Mouse (Mus musculus) CD8-positive naive resting alpha-beta T cell, adult 2 months (primary cell): Measurements from ENCODE around the gene Pip5k1a.
"Not testable (repeated sequence)": the region's sequence is repeated elsewhere in the genome, so short reads cannot be mapped to it uniquely, and the experiment has no call there.

Experiments used
- DNase-seq, 2 experiments: peaks; one replicate each; pipeline ENCODE4 v3.0.0; 2022; ENCODE audit warnings: low read depth in 2 of 2, low spot score in 2 of 2

The Pip5k1a gene

DNA sequence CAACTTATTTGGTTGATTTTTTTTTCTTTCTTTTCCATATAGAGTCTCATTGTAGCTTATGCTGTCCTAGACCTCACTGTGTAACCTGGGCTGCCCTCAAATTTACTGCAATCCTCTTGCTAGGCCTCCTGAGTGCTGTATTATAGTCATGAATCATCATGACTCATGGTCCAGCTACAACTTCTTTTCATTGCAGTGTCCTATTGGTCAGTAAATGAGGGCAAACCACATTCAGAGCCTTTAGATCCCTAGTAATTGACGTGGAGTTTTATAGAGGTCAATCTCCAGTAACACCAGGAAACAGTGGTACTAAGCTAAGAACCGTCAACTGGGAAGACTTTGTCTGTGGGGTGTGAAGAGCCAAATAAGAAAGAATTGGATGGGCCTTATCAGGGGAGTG lies 11.0 kb upstream of the Pip5k1a start:
- no peak for DNase-seq

DNA sequence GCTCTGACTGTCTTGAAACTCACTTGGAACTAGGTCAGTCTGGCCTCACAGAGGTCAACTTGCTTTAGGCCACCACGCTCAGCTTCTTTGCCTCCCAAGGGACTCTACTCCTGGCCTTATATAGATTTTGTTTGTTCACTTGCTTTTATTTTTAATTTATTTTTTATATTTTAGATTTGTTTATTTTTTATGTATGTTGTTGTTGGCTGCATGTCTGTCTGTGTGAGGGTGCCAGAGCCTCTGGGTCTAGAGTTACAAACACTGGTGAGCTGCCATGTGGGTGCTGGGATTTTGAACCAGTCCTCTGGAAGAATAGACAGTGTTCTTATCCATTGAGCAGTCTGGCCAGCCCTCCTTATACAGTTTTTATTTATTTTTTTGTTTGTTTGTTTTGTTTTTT lies 6.0 kb upstream of the Pip5k1a start:
- no peak for DNase-seq

DNA sequence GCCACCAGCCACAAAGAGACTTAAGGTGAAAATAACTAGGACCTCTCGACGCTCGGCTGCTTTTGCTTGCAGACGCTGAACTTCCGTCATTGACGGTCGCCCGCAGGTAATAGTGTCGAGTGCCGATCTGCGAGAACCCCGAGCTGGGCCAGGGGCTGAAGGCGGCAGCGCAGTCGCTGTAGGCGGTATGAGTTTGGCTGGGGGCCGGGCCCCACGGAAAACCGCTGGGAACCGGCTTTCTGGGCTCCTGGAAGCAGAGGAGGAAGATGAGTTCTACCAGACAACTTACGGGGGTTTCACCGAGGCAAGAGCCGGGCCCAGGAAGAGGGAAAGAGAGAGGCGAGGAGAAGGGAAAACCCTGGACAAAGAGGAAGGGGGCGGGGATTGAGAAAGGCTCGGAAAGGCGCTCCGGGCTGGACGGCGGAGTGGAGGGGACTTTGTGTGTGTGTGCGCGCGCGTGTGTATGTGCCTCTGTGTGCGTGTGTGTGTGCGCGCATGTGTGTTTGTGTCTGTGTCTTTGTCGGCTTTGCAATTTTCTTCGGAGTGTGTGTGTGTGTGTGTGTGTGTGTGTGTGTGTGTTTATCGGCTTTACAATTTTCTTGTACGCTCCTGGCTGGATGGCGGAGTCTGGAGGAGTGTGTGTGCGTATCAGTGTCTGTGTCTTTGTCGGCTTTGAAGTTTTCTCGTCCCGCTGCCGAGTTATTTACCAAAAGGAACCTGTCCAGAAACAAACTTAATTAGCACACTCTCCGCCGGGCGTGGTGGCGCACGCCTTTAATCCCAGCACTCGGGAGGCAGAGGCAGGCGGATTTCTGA lies 4.4 kb upstream of the Pip5k1a start, which contains the start of gene Vps72:
Gene Vps72, plus strand, starts transcription at position 112 of the 816 bp plus-strand sequence.
- DNase-seq: peak; percentile 82 to 87

DNA sequence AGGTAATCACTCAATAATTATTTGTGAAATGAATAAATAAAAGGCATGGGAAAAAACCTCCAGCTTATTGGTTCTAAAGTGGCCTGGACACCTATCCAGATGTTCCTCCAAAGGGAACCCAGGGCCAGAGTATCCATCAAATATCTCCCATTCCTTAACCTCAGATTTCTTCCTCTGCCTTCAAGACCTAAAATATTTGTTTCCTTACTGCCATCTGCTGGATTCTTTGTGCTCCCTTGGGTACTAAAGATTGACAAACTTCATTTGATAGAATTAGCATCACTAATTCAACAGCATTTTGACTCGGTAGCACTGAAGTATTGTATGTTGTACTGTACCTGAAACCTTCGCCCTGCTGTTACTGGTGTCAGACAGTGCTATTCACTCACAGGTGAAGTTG lies 1.2 kb upstream of the Pip5k1a start:
- peak in 1 of 2 experiments; percentile 11 for DNase-seq

DNA sequence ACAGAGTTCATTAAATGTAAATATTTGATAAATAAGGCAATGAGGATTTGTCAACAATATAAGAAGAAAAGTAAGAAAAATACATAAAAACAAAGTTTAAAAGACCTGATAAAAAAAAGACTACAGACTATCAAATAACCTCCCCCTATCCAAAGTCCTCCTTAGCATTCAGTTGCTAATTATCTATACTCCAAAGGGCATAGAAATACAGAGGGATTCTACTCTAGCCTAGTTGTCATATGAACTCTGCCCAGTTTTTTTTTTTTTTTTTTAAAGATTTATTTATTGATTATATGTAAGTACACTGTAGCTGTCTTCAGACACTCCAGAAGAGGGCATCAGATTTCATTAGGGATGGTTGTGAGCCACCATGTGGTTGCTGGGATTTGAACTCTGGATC lies 578 bp upstream of the Pip5k1a start:
- DNase-seq: not testable (repeated sequence)

DNA sequence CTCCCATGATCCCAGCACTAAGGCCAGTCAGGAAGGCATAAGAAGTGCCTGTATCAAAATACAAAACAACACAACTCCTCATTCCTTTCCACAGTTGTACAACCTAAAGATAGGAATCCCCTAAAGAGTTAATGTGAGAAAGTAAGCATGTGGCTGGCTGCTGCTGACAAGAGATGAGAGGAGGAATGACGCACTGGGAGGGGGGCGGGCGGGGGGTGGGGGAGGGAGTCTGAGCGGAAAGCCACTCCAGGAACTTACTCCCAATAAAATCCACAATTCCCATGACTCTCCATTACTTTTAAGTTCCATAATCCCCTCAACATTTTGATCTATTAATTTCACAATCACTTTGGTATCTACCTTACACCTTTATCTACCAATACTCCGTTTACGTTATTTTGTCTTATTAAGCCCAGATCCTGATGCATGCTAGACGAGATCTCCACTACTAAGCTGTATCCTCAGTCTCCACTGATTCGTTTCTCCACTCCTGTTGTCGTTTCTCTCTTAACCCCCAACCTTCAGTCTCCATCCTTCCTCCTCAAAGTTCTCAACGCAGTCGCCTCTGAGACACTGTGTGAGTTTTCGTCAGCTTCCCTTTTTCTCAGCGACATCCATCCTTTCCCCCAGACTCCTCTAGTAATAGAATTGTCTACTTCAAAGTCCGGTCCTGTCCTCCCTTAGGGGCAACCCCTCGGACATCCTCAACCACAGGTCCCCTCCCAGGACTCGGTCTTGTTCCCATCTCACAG lies 968 bp downstream of the Pip5k1a start:
- DNase-seq: no peak

DNA sequence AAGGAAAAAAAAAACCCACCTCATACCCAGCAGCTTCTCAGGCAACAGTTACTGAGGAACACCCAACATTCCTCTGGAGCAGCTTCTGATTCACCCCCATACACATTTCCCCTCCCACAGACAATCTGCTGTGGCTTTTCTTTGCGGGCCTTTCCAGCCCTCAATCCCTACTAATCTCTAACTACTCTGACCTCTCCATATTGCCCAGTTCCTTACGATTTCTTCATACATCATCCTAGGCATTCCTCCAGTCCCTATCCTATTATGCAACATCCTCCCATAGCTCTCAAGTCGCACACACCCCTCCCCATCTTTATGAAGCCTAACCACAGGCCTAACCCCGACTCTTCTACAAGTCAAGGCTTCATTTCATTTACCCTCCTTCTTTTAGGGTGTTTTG lies 1.6 kb downstream of the Pip5k1a start:
- no peak for DNase-seq

DNA sequence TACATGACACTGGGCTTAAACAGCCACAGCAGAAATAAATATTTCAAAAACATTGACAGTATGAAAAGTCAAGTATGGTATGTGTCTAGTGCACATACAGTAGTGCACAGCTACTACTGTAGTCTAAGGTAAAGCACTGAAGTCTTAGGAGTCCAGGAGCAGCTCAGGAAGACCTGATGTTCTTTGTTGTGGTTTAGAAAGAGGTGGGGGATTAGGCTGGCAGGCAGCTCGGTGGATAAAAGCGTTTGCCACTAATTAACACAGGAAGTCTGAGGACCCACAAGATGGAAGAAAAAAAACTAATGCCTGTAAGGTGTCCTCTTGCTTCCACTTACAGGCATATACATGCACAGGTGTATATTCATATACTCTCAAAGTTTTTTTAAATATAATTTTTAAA lies 5.9 kb downstream of the Pip5k1a start:
- no peak for DNase-seq

DNA sequence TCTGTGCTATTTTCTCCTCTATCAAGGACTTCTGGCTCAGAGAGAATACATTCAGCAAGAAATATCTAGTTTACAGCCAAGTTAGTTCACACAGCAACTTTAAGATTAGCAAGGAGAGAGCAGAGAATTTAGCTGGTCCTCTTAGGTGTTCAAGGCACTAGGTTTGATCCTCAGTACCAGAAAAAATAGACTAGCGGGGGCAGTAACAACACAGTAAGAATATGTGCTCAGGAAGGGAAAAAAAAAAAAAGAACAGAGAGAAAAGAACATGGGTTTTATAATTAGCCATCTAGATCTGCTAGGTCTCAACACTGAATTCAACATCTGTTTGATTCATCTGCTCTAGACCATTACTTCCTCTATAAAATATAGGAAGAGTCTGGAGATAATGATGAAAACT lies 18.7 kb downstream of the Pip5k1a start:
- DNase-seq: no peak

DNA sequence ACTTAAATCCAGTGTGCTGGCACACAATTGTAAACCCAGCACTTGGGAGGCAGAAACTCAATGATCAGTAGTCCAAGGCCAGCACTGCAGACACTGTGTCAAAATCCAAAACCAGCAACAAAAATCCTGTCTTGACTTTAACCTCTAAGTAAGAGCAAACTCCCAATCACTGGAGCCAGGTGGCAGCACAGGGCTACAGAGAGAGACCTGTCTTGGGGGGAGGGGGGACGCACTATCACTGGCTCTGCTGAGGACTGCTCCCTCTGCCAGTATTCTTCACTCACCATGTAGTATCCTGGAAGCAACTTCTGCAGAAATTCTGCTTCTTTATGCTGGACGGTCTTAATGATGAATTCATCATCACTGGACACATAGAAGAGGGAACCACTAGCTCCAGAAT lies 35.1 kb downstream of the Pip5k1a start:
- no peak for DNase-seq

DNA sequence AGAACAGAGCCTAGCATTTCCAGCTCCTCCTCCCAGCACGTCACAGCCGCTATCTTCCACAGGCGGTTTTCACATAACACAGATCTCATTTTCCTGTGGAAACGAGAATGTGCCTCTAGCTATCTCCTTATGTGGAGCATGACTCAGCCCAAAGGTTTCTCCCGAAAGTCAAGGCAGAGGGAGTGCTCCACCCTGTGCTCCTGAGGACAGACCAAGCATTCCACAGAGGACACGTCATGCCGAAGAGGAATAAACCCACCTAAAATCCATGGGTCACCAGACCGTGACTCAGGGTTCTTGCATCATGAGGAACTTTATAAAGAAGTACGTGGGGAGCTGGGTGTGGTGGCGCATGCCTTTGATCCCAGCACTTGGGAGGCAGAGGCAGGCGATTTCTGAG lies 40.2 kb downstream of the Pip5k1a start:
- no peak for DNase-seq

DNA sequence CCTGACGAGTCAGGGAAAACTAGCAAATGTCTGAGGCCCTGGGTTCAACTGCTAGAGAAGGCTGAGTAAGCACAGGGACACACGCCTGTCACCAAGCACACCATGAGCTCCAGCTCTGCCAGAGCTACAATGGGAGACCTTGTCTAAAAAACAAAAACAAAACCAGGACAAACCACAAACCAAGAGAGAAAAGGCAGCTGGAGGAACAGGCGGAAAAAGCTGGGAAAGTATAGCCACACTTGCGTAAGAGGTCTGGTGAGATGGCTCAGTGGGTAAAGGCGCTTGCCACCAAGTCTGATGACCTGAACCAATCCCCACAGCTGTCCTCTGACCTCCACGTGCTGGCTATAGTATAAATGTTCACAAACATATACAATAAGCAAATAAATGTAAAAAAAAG lies 40.6 kb downstream of the Pip5k1a start:
- DNase-seq: no peak

DNA sequence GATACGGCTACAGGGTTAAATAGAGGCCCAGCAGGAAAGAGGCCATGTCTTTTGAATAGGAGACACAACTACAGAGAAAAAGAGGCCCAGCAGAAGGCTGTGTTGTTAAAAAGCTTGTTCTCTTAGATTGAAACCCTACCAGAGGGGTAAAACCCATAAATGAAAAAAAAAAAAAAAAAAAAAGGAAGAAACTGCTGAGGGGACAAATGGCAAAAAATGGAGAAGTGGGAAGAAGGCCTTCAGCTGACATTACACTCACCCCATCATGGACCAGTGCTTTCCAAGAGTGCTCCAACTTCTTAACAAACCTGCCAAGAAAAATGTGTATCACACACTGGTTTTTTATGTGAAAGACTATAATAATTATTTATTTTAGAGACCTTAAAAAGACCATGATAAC lies 41.2 kb downstream of the Pip5k1a start:
- DNase-seq: no peak

DNA sequence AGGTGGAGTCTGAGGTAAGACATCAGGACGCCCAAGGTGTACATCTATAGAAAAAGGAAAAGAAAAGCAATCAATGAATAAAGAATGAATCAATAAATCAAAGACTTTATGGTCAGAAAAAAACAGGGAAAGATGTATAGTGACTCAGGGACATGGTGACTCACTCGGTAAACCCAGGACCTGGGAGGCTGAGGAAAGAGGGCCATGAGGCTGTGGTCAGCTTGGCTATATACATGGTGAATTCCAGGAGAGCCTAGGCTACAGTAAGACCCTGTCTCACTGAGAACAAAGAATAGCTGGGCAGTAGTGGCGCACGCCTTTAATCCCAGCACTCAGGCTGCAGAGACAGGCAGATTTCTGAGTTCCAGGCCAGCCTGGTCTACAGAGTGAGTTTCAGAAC lies 43.0 kb downstream of the Pip5k1a start:
- DNase-seq: no peak

DNA sequence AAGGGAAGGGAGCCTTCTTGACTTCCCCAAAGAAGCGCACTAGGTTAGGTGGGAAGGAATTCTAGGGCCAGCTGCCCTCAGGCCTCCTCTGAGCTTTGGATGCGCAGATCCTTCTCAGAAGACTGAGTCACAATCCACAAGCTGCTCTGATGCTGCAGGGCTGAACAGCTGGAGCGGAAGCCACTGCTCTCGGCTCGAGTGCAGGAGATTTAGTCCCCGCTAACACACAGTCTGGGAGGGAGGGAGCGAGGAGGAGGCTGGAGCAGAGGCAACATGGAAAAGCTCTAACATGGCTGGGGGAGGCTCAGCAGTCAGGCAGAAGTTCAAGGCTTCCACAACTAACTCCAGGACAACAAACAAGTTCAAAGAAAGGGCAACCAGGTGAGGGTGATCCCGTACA lies 48.7 kb downstream of the Pip5k1a start:
- no peak for DNase-seq

DNA sequence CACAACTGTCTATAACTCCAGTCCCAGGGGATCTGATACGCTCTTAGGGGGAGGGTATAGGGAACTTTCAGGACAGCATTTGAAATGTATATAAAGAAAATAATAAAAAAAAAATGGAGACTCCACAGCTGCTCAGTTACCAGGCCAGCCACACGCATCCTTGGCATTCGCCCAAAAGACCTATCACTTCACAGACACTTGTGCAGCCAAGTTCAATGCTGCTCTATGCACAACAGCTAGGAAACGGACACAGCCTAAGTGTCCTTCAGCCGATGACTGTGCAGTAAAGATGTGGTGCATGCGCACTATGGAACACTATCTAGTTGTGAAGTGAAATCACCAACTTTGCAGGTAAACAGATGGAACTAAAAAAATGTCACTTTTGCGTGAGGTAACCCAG lies 50.5 kb downstream of the Pip5k1a start:
- DNase-seq: no peak

DNA sequence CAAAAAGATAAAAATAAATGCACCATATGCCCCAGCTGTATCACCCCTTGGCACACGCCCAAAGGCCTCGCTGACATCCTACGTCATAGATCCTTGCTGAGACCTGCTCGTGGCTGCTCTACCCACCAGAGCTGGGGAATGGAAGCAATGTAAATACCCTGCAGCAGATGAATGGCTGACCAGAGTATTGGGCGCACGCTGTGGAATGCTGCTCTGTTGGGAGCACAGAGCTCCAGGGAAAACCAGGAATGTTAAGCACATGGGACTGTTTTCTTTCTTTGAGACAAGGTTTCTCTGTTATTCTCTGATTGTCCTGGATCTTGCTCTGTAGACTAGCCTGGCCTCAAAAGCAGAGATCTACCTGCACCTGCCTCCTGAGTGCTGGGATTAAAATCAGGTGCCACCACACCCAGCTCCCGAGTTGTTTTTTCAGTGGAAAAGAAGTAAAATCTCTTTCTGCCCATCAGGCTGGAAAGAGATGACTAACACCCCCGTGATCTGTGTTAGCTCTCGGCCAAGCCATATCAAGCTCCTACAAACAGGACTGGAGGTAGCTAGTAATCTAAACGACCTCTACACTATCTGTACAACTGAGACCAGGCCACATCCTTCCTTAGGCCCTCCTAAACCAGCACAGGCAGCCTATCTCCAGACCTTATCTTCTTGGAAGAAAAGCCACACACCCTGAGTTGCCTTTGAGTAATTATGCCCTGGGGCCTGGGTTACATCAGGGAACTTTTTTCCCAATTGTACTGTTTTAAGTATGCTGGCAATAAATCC lies 52.1 kb downstream of the Pip5k1a start:
- DNase-seq: no peak

DNA sequence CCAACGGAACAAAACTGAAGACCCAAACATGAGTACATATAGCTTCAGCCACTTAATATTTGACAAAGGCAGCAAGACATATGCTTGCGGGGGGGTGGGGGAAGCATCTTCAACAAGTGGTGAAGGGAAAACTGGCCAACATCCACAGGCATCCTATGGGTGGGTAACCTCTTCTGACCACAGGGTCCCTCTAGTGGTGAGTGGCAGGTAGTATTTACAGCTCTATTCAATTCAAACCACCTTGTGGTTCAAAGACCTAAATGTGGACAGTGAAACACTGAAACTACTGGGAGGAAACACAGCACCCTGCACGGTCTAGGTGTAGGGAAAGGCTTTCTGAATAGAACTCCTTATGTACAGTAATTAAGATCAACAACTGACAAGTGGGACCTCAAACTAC lies 53.0 kb downstream of the Pip5k1a start:
- peak; percentile 17 to 49 for DNase-seq

DNA sequence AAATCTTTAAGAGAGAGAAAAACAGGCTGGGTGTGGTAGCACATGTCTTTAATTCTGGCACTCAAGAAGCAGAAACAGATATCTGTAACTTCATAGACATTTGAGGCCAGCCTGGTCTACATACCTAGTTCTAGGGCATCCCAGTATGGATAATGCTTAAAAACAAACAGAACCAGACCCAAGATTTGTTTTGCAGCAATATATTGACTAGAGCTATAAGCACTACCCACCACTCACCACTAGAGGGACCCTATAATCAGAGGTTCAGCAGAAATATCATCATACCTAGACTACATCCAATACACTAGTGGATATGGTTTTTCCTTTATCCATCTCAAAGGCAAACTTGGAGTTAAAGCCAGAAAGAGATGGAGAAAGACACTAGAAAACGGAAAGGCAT lies 53.8 kb downstream of the Pip5k1a start:
- DNase-seq: peak; percentile 28 to 60

DNA sequence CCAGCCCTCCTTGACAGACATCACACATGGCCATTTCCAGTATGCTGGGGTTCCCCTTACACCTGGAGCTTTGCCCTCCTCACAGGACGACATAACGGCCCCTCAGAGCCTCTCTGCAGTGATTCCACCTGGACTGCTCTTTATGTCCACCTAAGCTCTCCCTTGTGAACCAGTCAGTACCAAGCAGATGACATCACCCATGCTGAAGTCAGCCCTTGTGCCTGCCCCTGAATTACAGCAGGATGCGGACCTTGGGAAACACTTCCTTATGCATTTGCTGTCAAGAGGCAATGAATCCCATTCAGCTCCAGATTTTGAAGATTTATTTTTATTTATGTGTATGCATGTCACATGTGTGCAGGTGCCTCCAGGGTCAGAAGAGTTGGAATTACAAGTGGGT lies 58.8 kb downstream of the Pip5k1a start:
- DNase-seq: no peak

DNA sequence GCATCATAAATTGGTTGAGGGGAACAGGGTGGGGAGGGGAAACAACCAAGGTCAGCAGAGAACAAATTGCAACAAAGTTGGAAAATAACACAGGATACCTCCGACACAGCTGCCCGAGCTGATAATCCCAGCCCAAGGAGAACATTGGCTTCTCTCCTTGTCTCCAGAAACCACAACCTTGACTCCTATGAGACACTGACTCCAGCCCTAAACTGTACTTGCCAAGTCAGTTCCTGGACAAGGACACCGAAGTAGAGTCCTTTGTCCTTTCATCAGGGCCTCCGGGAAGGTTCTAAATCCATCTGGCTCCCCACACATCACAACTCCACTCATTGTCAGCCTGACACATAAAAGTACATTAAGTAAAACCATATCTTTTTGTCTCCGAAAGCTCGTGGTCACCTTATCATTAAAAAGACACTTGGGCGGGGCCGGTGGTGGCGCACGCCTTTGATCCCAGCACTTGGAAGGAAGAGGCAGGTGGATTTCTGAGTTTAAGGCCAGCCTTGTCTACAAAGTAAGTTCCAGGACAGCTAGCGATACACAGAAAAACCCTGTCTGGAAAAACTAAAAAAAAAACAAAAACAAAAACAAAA lies 60.2 kb downstream of the Pip5k1a start:
- no peak for DNase-seq
